Mouse (Mus musculus): Measurements from ENCODE around the gene Tas2r140.

The Tas2r140 gene

DNA sequence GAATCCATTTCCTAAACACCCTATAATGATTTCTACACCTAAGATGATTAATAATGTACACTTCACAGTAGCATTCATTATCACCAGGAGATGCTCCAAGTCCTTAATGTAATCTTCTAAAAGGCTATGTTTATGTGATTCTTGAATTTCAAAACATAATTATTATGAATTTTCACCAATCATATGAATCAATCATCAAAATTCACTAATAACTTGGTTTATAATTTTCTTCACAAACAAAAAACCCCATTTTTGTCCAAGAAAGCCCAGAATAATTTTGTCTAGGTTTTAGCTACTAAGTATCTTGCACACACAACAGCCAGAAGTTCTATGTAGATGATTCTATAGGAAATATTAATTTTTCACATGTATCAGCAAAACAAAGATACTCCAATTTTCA, at the start of gene Tas2r140:
TSS of gene Tas2r140 (minus strand) at position 101 of the 400 bp plus-strand sequence.
- DNase-seq (ENCODE audit: low spot score in 2 of 2): no peak

DNA sequence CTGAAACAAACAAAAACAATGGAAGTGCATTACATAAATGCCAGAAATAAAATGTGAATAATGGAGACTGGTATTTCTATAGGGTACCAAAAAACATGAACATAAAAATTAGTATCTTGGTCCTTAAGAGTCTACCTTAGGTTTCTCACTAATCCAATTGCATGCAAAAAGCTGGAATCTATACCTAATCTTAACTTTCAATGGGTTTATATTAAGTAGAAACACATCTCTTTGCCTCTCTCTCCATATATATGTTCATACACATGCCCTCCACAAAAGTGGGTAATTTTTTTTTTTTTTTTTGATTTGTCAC, 48.9 kb upstream of the Tas2r140 start, which contains the start of gene Smim10l1:
TSS of gene Smim10l1 (plus strand) at position 301 of the 313 bp plus-strand sequence.
- DNase-seq (ENCODE audit: low spot score in 2 of 2): no peak

- no peak for DNase-seq (ENCODE audit: low spot score in 2 of 2)
These were observed 46.8 kb upstream of the Tas2r140 start for GRCm38 (mm10) chr6:133102430-133102829.

DNA sequence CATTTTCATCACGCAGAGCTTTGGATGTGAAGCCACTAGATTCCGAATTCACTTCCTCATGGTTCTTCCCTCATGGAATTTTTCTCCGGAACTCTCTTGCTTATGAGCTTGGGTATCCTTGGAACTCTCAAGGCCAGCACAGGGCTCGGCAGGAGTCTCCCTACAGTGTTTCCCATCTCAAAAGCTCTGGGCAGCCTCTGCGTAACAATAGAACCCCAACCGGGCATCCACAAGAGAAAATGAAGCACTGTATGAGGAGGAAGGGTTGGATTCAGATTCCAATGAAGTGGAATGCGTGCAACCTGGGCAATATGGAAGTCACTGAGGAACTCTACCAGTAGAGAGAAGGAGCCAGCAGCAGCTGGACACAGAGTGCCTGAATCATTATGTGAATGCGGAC, 36.6 kb upstream of the Tas2r140 start:
- no peak for DNase-seq (ENCODE audit: low spot score in 2 of 2)

- no peak for DNase-seq (ENCODE audit: low spot score in 2 of 2)
These were observed 18.6 kb downstream of the Tas2r140 start, which contains the start of gene Tas2r103 for GRCm38 (mm10) chr6:133037001-133037400. Gene Tas2r103 (minus strand): TSS chr6:133037101.
